Mouse (Mus musculus) left cerebral cortex, adult 9 months (tissue): ENCODE data around the gene Gm38392.

Source experiments
- DNase-seq, 2 experiments: peaks; one replicate each; pipeline ENCODE4 v3.0.0; 2022; ENCODE audit warnings: low spot score in 2 of 2

The Gm38392 gene

DNA sequence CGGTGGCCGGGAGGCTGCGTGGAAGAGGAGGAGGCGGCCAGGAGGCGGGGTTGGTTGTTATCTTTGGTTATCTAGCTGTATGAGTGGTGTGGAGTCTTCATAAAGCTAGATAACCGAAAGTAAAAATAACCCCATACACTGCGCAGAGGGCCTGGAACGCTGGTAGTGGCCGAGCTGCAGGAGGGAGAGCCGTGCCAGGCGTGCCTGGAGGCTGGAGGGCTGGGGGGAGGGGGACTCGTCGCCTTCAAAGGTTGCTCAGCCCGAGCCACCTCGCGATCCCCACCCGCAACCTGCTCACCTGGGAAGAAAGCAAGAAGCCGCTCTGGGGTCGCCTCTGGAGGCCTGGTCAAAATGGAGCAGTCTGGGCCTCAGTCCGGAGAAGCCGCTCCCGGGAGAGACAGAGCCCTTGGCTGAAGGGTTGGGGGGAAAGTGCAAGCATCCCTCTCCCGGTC is 71.4 kb downstream of the Gm38392 start:
- DNase-seq = no peak

DNA sequence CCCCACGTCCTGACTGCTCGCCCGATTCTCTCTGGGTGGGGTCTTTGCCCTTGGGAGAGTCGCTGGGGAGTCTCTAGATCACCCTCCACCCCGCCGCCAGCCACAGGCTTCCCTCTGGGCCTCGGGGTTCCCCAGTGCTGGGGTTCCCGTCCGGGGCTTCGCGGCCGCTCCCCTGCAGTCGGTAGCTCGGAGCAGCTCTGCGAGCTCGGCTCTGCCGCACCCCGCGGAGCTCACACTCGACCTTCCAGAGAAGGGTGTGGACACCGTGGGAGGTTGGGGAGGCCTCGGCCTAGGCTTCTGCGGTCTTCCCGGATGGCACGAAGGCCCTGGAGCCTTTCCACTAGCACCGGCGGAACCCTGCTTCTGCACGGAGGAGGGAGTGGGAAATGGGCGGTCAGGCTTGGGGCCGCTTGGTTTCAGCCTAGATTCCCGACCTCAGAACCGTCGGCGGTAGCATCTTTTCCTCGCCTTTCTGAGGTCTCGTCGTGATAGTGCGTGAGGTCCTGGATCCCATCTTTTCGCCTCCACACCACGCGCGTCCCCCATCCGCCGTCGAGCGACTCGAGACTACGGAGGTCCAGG is 71.9 kb downstream of the Gm38392 start:
- DNase-seq = no peak

DNA sequence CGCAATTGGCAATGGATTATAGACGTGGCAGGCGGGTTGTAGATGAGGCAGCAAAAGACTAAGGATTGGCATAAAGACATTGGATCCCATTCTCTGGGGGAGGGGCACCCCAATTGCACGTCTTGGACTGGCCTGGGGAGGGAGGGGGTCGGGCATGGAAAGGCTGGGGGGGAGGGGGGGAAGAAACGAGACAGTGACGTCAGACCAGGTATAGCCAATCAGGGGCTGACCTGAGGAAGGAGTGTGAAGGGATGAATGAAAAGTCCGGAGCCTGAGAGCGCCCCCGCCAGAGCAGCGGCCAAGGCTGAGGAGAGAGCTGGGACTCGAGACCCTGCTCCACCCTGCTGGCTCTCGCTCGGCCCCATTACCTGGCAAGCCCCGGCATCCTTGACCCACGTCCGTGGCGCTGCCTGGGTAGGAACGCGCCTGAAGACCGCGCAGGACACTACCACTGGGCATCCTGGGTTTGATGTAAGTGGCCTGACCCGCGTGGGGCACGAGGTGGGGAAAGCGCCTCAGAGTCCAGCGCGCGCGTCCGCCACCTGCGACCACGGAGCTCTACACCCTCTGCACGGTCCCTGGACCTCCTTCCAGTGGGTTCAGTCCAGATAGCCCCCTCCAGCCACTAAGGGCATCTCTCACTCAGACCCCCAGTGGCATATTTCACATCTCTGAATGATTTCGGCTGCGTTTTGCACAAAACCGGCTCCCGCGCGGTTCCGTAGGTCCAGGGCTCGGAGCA is 72.6 kb downstream of the Gm38392 start:
- peak in 1 of 2 experiments; percentile 78 for DNase-seq

DNA sequence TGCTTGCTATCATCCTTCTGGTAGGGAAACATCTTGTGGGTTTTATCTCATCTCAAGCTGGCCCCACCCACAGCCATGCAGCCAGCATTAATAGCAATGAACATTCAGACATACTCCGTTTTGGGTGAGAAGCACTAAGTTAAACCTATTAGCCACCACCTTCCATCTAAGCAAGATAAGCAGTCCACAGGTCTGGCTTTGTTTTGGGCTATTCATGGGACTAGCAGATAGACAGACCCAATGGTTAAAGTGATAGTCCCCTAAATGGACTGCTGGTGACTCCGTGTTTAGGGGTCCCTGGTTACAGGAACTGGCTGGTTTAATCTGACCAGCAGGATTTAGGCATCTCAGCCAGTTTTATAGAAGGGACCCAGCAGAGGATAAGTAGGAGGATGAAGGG is 74.0 kb downstream of the Gm38392 start:
- no peak for DNase-seq

- no peak for DNase-seq
Observed at GRCm38 (mm10) chr3:88212356-88212755, 74.7 kb downstream of the Gm38392 start.

- no peak for DNase-seq
Observed at GRCm38 (mm10) chr3:88210918-88211317, 76.1 kb downstream of the Gm38392 start.

GRCm38 (mm10) chr3:88210121-88210520 is 76.9 kb downstream of the Gm38392 start:
- DNase-seq = no peak

DNA sequence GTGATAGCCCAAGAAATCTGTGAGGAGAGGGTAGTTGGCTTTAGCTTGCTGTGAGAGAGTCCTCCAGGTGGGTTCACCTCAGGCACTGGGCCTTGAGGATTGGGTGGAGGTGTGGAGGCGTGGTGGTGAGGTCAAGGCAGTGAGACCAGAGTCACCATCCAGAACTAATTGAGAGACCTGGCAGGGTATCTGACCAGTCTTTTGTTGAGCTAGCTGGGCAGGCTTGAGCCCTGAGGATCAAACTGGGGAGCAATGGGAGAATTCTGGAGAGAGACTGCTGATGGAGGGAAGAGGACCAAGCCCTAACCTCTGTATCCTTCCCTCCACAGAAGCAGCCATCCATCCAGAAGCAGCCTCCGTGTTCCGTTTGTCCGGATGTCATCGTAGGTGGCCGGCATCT is 77.7 kb downstream of the Gm38392 start:
- peak in 1 of 2 experiments; percentile 5 for DNase-seq

- DNase-seq = no peak
Observed at GRCm38 (mm10) chr3:88208226-88208720, 78.7 kb downstream of the Gm38392 start.

- DNase-seq = no peak
Observed at GRCm38 (mm10) chr3:88207451-88208100, 79.4 kb downstream of the Gm38392 start.

DNA sequence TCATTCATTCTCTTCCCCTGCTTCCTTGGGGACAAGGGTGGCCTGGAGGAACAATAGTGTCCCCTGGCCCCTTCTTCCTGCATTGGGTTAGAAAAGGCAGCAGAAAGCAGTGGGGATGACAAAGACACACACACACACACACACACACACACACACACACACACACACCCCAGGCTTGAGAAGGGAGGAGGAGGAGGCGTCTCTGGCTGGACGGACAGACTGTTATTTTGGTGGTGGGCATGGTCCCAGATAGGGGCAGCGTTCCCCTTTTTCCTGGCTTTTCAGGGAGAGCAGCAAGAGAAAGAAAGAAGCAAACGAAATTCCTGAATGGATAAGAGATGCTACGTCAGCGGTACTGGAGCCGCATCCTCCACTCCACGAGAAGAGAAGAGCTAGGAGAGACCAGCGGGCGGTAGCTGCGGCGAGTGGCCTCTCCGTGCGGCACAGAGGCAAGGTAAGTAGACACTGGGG is 80.1 kb downstream of the Gm38392 start:
- peak in 1 of 2 experiments; percentile 75 for DNase-seq

- DNase-seq = no peak
Observed at GRCm38 (mm10) chr3:88206500-88206899, 80.5 kb downstream of the Gm38392 start.

DNA sequence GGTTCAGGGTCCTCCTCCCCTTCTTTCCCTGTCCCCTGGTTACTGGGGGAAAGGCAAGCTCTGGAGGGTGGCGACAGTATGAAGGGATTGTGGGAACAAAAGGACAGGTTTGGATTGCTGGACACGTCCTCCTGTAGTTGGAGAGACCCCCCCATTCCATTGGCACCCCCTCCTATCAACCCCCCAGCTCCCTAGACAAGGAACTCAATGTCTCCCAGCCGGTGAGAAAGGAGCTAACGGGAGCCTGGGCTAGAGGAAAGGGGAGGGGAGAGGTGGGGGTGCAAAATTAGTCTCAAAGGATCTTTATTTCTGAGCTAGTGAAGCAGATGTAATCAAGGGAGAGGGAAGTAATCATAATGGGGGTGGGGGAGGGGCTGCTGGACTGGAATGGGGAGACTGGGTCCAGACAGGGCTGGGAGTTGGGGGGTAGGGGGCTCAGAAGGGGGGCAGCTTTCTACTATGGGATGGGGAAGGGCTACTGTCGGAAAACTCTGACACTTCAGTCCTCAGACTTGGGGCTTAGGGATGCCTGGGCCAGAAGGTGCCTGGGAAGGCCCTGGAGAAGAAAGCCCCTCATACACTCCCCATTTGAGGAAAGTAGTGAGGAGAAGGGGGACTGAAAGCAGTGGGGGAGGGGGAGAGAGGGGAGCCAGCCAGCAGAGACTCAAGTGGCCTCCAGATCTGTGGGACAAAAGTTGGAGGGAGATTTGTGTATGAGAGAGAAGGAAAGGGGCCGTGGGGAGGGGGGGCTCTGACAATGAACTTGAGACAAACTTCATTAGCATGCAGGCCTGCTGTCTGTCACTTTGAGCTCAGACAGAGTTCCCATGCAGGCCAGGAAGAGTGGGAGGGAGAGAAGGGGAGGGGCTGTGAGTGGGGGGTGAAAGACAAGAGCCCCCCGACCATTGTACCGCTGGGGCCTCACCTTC is 81.2 kb downstream of the Gm38392 start:
- DNase-seq = no peak

GRCm38 (mm10) chr3:88205176-88205562 is 81.8 kb downstream of the Gm38392 start:
- no peak for DNase-seq

DNA sequence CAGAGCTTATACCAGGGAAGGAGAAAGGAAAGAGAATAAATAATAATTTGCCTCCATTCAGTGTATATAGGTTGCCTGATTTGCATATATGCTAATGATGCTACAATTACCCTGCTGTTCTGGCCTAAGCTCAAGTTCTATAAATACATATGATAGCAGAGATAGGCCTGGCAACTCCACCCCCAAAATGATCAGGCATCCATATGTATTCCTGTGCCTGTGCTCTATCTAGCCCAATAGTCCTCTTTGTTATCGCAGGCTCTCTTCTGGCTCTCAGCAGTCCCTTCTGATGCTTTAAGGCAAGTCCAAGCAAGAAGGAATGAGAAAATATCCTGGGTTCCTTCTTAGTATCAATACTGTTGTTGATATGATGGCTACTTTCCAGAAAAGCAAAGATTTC is 82.3 kb downstream of the Gm38392 start:
- peak in 1 of 2 experiments; percentile 56 for DNase-seq

DNA sequence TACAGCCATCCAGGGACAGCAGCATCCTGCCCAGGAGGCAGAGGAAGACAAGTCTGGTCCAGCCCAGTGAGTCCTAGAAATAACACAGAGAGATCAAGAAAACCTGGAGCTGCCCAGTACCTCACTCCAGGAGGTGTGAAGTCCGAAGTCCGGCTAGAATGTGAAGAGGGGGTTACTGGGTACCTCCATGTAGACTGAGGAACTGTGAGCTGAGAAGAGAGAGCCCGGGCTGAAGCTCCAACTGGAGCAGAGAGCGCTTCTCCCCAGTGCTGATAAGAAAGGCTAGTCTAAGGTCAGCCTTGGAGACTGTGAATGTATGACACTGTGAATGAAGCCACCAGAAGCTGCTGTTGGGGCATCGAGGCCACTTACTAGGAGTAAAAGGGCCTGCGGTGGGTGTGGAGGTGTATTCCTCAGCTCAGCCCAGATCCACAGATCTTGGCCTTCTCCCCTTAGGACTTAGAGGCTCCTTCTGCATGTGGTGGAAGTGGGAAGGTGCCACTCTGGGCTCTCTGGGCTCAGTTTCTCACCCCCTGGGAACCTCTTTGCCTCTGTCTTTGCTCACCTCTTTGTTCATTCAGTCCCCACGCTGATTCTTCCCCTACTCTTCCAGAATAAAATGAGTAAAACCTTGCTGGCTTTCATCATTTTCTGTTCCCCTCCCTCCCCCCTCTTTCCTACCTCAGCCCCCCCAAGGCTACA is 82.9 kb downstream of the Gm38392 start:
- DNase-seq = no peak

DNA sequence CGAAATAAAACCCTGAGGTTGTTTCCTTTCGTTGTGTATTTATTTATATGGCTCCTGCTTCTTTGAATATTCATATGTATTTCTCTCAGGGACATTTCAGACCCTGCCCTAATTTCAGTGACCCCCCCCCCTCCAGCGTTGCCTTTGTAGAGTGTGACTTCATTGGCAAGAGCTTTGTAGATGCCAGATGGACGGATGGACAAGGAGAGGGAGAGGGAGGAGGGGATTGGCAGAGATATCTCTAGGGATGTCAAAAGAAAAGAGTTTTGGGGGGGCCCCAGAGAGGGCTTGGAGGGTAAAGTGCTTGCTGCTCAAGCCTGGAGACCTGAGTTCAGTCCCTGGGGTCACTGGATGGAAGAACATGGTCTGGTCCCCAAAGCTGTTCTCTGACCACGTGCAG is 83.6 kb downstream of the Gm38392 start:
- DNase-seq = no peak

- no peak for DNase-seq
Observed at GRCm38 (mm10) chr3:88202986-88203385, 84.0 kb downstream of the Gm38392 start.

DNA sequence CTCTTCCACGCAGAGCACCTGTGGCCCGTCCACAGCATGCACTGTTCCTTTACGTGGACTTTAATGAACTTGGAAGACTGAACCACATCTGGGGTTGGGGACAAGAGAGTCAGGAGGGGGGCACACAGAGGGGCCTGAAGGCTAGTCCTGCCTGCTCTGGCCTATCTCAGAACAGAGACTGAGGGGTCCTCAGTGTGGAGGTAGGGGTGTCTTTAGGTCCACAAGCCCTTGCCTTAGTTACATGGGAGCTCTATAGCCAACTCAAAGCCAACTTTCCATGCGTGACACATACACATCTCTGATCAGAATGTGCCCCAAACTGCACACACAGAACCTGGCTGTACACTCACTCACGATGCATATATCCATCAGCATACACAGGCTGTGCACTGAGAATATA is 85.4 kb downstream of the Gm38392 start:
- DNase-seq = no peak

DNA sequence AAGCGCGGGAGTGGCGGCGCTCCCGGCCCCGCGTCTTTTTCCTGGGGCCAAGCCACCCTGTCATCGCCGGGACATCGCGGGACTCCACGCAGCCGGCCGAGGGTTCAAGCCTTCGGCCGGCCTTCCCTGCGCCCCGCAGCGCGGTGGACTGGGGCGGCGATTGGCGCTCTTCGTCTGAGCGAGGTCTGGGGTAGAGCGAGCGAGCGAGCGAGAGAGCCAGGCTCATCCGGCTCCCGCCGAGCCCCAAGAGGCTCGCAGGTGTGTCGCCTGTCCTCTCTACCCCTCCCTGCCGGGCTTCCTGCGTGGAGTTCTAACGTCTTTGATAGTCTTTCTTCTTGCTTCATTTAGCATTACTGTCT is 86.1 kb downstream of the Gm38392 start:
- DNase-seq = no peak
